Mouse (Mus musculus) megakaryocyte, embryonic 14.5 days (primary cell): Measurements from ENCODE around the gene Arpc5. TPM values are rescaled to one million over a fixed set of nuclear protein-coding genes. Genes with fewer than 3 reads are reported as not detected.
"Not testable (repeated sequence)": the region's sequence is repeated elsewhere in the genome, so short reads cannot be mapped to it uniquely, and the experiment has no call there.

Experiments
- H3K27me3 ChIP-seq: replicated peaks from 2 replicates; pipeline ENCODE3; 2012; ENCODE audit warnings: inconsistent platforms
- H3K36me3 ChIP-seq: replicated peaks from 2 replicates; pipeline ENCODE3; 2012; ENCODE audit warnings: low read length, inconsistent platforms, mixed read lengths
- H3K4me1 ChIP-seq: 2 replicates; pipeline ENCODE4 v1.6.1; 2012; ENCODE audit warnings: inconsistent platforms
- H3K4me3 ChIP-seq: replicated peaks from 2 replicates; pipeline ENCODE3; 2012; ENCODE audit warnings: moderate library complexity, mild to moderate bottlenecking, inconsistent platforms
- H3K9me3 ChIP-seq: 2 replicates; pipeline ENCODE4 v1.6.1; 2012; ENCODE audit warnings: inconsistent platforms
- FLI1 ChIP-seq: IDR thresholded peaks from 2 replicates; pipeline ENCODE4 v1.6.1; 2012; ENCODE audit warnings: low read length, inconsistent platforms, mixed read lengths
- GATA1 ChIP-seq: IDR thresholded peaks from 3 replicates; pipeline ENCODE4 v1.6.1; 2012; ENCODE audit warnings: mixed read lengths, low read length, inconsistent platforms, borderline replicate concordance
- polyA plus RNA-seq: library from polyadenylated mRNA; stranded (reverse); fragments of >175 nt; gene quantifications from 2 replicates; pipeline ENCODE4 v1.2.3, GENCODE M21; 2012; ENCODE audit warnings: low replicate concordance; ENCODE audit not compliant: insufficient read depth

The Arpc5 gene
- polyA plus RNA-seq, 1 experiment = 673 TPM

GRCm38 (mm10) chr1:152779071-152779737 is 12.9 kb downstream of the Arpc5 start:
- H3K9me3 ChIP-seq = no peaks in the 10 kb centered on the region
- H3K36me3 ChIP-seq = peaks cover 27% of the 10 kb centered on the region
- peak overlapping the region; percentile 78 for H3K4me3 ChIP-seq
- H3K4me1 ChIP-seq = peaks cover 24% of the 10 kb centered on the region
- no peak for TF ChIP-seq GATA1
- TF ChIP-seq FLI1 = no peak
- H3K27me3 ChIP-seq = peaks cover 6% of the 10 kb centered on the region

GRCm38 (mm10) chr1:152784620-152785019 is 18.3 kb downstream of the Arpc5 start:
- TF ChIP-seq FLI1 = no peak
- TF ChIP-seq GATA1 = no peak
- Histone ChIP-seq H3K4me3 (no peak overlapping the region), H3K27me3 (peaks cover 10% of the 10 kb centered on the region), H3K4me1 (peaks cover 9% of the 10 kb centered on the region), H3K9me3 (peaks cover 6% of the 10 kb centered on the region), H3K36me3 (no peaks in the 10 kb centered on the region)

- not testable (repeated sequence) for H3K27me3 ChIP-seq, H3K9me3 ChIP-seq, H3K4me3 ChIP-seq, H3K36me3 ChIP-seq
- H3K4me1 ChIP-seq = peaks cover 12% of the 10 kb centered on the region
Observed at GRCm38 (mm10) chr1:152785446-152785845, 19.1 kb downstream of the Arpc5 start.

GRCm38 (mm10) chr1:152786953-152787352 is 20.6 kb downstream of the Arpc5 start:
- no peak for TF ChIP-seq FLI1
- TF ChIP-seq GATA1 = no peak

GRCm38 (mm10) chr1:152788121-152788660 is 21.8 kb downstream of the Arpc5 start:
- Histone ChIP-seq H3K27me3 (peaks cover 11% of the 10 kb centered on the region), H3K4me3 (no peak overlapping the region), H3K9me3 (peaks cover 6% of the 10 kb centered on the region), H3K4me1 (peaks cover 23% of the 10 kb centered on the region), H3K36me3 (no peaks in the 10 kb centered on the region)
- TF ChIP-seq GATA1 = no peak
- no peak for TF ChIP-seq FLI1

More at GRCm38 (mm10) chr1:152786953-152787352, 20.6 kb downstream of the Arpc5 start:
- no peak overlapping the region for H3K4me3 ChIP-seq
- H3K9me3 ChIP-seq = peaks cover 6% of the 10 kb centered on the region
- H3K27me3 ChIP-seq = peaks cover 11% of the 10 kb centered on the region
- H3K4me1 ChIP-seq = peaks cover 23% of the 10 kb centered on the region
- no peaks in the 10 kb centered on the region for H3K36me3 ChIP-seq

- Histone ChIP-seq H3K27me3 (peaks cover 11% of the 10 kb centered on the region), H3K9me3 (peaks cover 6% of the 10 kb centered on the region), H3K4me1 (peaks cover 22% of the 10 kb centered on the region), H3K36me3 (no peaks in the 10 kb centered on the region), H3K4me3 (no peak overlapping the region)
- TF ChIP-seq FLI1 = no peak
- TF ChIP-seq GATA1 = no peak
Observed at GRCm38 (mm10) chr1:152790254-152790653, 23.9 kb downstream of the Arpc5 start.

- peaks cover 11% of the 10 kb centered on the region for H3K27me3 ChIP-seq
- H3K36me3 ChIP-seq = no peaks in the 10 kb centered on the region
- H3K4me1 ChIP-seq = peaks cover 24% of the 10 kb centered on the region
- TF ChIP-seq FLI1 = no peak
- TF ChIP-seq GATA1 = no peak
- H3K4me3 ChIP-seq = no peak overlapping the region
- peaks cover 4% of the 10 kb centered on the region; the same call in 1 of the 2 replicates for H3K9me3 ChIP-seq
Observed at GRCm38 (mm10) chr1:152790821-152791220, 24.5 kb downstream of the Arpc5 start.

- peaks cover 27% of the 10 kb centered on the region for H3K4me1 ChIP-seq
- H3K4me3 ChIP-seq = no peak overlapping the region
- no peaks in the 10 kb centered on the region for H3K36me3 ChIP-seq
- H3K9me3 ChIP-seq = peaks cover 4% of the 10 kb centered on the region; the same call in 1 of the 2 replicates
- no peak for TF ChIP-seq FLI1
- no peak for TF ChIP-seq GATA1
- H3K27me3 ChIP-seq = peaks cover 11% of the 10 kb centered on the region
Observed at GRCm38 (mm10) chr1:152791269-152791668, 24.9 kb downstream of the Arpc5 start.

GRCm38 (mm10) chr1:152792736-152793494 is 26.6 kb downstream of the Arpc5 start:
- no peak for TF ChIP-seq GATA1
- no peak for TF ChIP-seq FLI1
- H3K9me3 ChIP-seq = peaks cover 4% of the 10 kb centered on the region; the same call in 1 of the 2 replicates

GRCm38 (mm10) chr1:152793495-152794130 is 27.3 kb downstream of the Arpc5 start:
- TF ChIP-seq GATA1 = no peak
- no peak for TF ChIP-seq FLI1
- H3K36me3 ChIP-seq = no peaks in the 10 kb centered on the region
- H3K27me3 ChIP-seq = peaks cover 7% of the 10 kb centered on the region
- no peak overlapping the region for H3K4me3 ChIP-seq
- peaks cover 35% of the 10 kb centered on the region for H3K4me1 ChIP-seq
- peaks cover 4% of the 10 kb centered on the region; the same call in 1 of the 2 replicates for H3K9me3 ChIP-seq

More at GRCm38 (mm10) chr1:152792736-152793494, 26.6 kb downstream of the Arpc5 start:
- Histone ChIP-seq H3K36me3 (no peaks in the 10 kb centered on the region), H3K27me3 (peaks cover 7% of the 10 kb centered on the region), H3K4me1 (peaks cover 32% of the 10 kb centered on the region), H3K4me3 (no peak overlapping the region)
